ENCODE assay signal across 23 mouse cellular contexts in genomic region chr19:17762740-17763139, GRCm38 (mm10).
A peak's percentile ranks its signal among the peaks of the same experiment; 100 is the strongest.
DNase-seq lines count a peak whose midpoint lies in the region; ATAC-seq and TF ChIP-seq lines count a peak whose summit lies in the region.
"Had no signal": no experiment of that assay in that cellular context is flagged by ENCODE, and none has a peak within 500 bp of the region (broad histone marks: within the 10 kb centered on the region; RNA-seq: fewer than 3 reads in every experiment).

No protein-coding gene starts in this region.

- H3K27ac ChIP-seq in embryonic facial prominence, embryonic 14.5 days (replicated peaks; ENCODE audit: low read depth, low read length): no peak overlapping the region
- no peak overlapping the region for H3K27ac ChIP-seq in embryonic facial prominence, embryonic 10.5 days (replicated peaks)
- no peak overlapping the region for H3K27ac ChIP-seq in lung, postnatal 0 days (ENCODE audit: low read length)
- H3K27ac ChIP-seq: hindbrain, embryonic 10.5 days; hindbrain, postnatal 0 days; limb, embryonic 15.5 days; macrophage; midbrain, embryonic 10.5 days; neural tube, embryonic 12.5 days had no signal

- no peak for TF ChIP-seq EP300 in lung, postnatal 0 days (IDR thresholded peaks at IDR 0.05)

- ATAC-seq in embryonic facial prominence, embryonic 14.5 days (ENCODE audit: low read depth): no peak
- ATAC-seq in lung, postnatal 0 days: no peak; the same call in 1 of the 2 replicates
- ATAC-seq: forebrain, embryonic 14.5 days had no signal

- H3K4me3 ChIP-seq in embryonic facial prominence, embryonic 14.5 days (ENCODE audit: low read depth, low read length): no peak overlapping the region
- no peak overlapping the region for H3K4me3 ChIP-seq in embryonic facial prominence, embryonic 10.5 days
- H3K4me3 ChIP-seq in lung, postnatal 0 days (ENCODE audit: low read depth, low read length): no peak overlapping the region
- H3K4me3 ChIP-seq: erythroblast, embryonic 14.5 days; hindbrain, embryonic 10.5 days; limb, embryonic 15.5 days; midbrain, embryonic 10.5 days; neural tube, embryonic 12.5 days had no signal

- H3K36me3 ChIP-seq in embryonic facial prominence, embryonic 14.5 days (ENCODE audit: control insufficient read depth, insufficient read depth, low read length): no peaks in the 10 kb centered on the region
- H3K36me3 ChIP-seq in embryonic facial prominence, embryonic 10.5 days (replicated peaks): no peaks in the 10 kb centered on the region
- H3K36me3 ChIP-seq in lung, postnatal 0 days (ENCODE audit: insufficient read depth, low read length): no peaks in the 10 kb centered on the region
- H3K36me3 ChIP-seq: hindbrain, embryonic 10.5 days; limb, embryonic 15.5 days; midbrain, embryonic 10.5 days; neural tube, embryonic 12.5 days had no signal

- H3K4me2 ChIP-seq in embryonic facial prominence, embryonic 14.5 days (ENCODE audit: low read depth, low read length): no peak overlapping the region
- H3K4me2 ChIP-seq in lung, postnatal 0 days (replicated peaks; ENCODE audit: low read depth, low read length): no peak overlapping the region
- H3K4me2 ChIP-seq: limb, embryonic 15.5 days; neural tube, embryonic 12.5 days had no signal

- H3K9me3 ChIP-seq in embryonic facial prominence, embryonic 14.5 days (ENCODE audit: control insufficient read depth, low read length): no peaks in the 10 kb centered on the region
- no peaks in the 10 kb centered on the region for H3K9me3 ChIP-seq in embryonic facial prominence, embryonic 10.5 days
- no peaks in the 10 kb centered on the region for H3K9me3 ChIP-seq in lung, postnatal 0 days (ENCODE audit: low read length)
- H3K9me3 ChIP-seq: hindbrain, embryonic 10.5 days; limb, embryonic 15.5 days; midbrain, embryonic 10.5 days; neural tube, embryonic 12.5 days had no signal

- no peaks in the 10 kb centered on the region for H3K27me3 ChIP-seq in embryonic facial prominence, embryonic 14.5 days (replicated peaks; ENCODE audit: control insufficient read depth, insufficient read depth, low read length)
- no peaks in the 10 kb centered on the region for H3K27me3 ChIP-seq in embryonic facial prominence, embryonic 10.5 days (replicated peaks; ENCODE audit: low read depth, poor library complexity, severe bottlenecking)
- H3K27me3 ChIP-seq in lung, postnatal 0 days (replicated peaks; ENCODE audit: insufficient read depth, low read length): no peaks in the 10 kb centered on the region
- H3K27me3 ChIP-seq: CH12.LX; limb, embryonic 15.5 days; neural tube, embryonic 12.5 days had no signal

- H3K4me1 ChIP-seq in embryonic facial prominence, embryonic 14.5 days (ENCODE audit: control insufficient read depth, insufficient read depth, low read length): no peaks in the 10 kb centered on the region
- no peaks in the 10 kb centered on the region for H3K4me1 ChIP-seq in embryonic facial prominence, embryonic 10.5 days
- no peaks in the 10 kb centered on the region for H3K4me1 ChIP-seq in lung, postnatal 0 days (ENCODE audit: insufficient read depth, low read depth, low read length)
- H3K4me1 ChIP-seq: limb, embryonic 15.5 days; neural tube, embryonic 12.5 days had no signal

- TF ChIP-seq CTCF in lung, postnatal 0 days (IDR thresholded peaks at IDR 0.05): no peak

- peak overlapping the region; percentile 5; the same call in 1 of the 2 replicates for H3K9ac ChIP-seq in embryonic facial prominence, embryonic 14.5 days (ENCODE audit: low read depth, low read length)
- H3K9ac ChIP-seq in lung, postnatal 0 days (replicated peaks; ENCODE audit: low read depth): no peak overlapping the region
- H3K9ac ChIP-seq: limb, embryonic 15.5 days; neural tube, embryonic 12.5 days had no signal

- DNase-seq in embryonic facial prominence, embryonic 14.5 days (ENCODE audit: low spot score): no peak
- DNase-seq in embryonic facial prominence, embryonic 10.5 days (ENCODE audit: low spot score): no peak
- peak; percentile 47 for DNase-seq in lung, postnatal 0 days (ENCODE audit: low spot score)
- no peak for DNase-seq in lung, postnatal 25 days (ENCODE audit: low spot score)
- peak; percentile 59 for DNase-seq in adrenal gland, postnatal 14 days
- DNase-seq in lung, postnatal 36 days: peak; percentile 32
- DNase-seq in cerebellum, postnatal 14 days: no peak
- DNase-seq: cerebellum, adult 8-10 months; gastrocnemius, postnatal 25 days; kidney, adult 8-10 months; kidney, postnatal 14 days; right cerebral cortex, adult 18-20 months; thymus, adult 18-20 months; thymus, postnatal 4 days had no signal

Comparison
In these comparisons a context has a peak if more than half of its experiments do, and no peak if none do; other contexts are left out.
1. DNase-seq: peak in lung, postnatal 0 days (single experiment), adrenal gland, postnatal 14 days (single experiment) and lung, postnatal 36 days (single experiment); none in embryonic facial prominence, embryonic 14.5 days (single experiment), embryonic facial prominence, embryonic 10.5 days (single experiment), lung, postnatal 25 days (single experiment) and cerebellum, postnatal 14 days (0 of 2).